Mouse (Mus musculus) hindbrain, embryonic 13.5 days (tissue): ENCODE measurements at regions not wholly inside any gene's neighbourhood (a gene's known extent, or its start where the extent isn't known, plus 50 kb on each side); places are given as distances from the start of the nearest gene placed in this dataset.
A peak's percentile ranks its signal among the peaks of the same experiment; 100 is the strongest.

Experiments
- ATAC-seq: fragments of 200-750 bp; cut with Nextera tagmentation; 2 replicates; pipeline ENCODE4 v1.8.0; 2017; ENCODE audit warnings: moderate TSS enrichment; ENCODE audit not compliant: low FRiP score
- H3K27ac ChIP-seq: fragments of 300-500 bp; sonication (generic); 2 replicates; pipeline ENCODE4 v1.5.1; 2015; ENCODE audit warnings: inconsistent platforms, mild to moderate bottlenecking, moderate library complexity
- H3K27me3 ChIP-seq: fragments of 300-500 bp; sonication (generic); 2 replicates; pipeline ENCODE4 v1.6.1; 2015; ENCODE audit warnings: mild to moderate bottlenecking, inconsistent platforms
- H3K36me3 ChIP-seq: fragments of 300-500 bp; sonication (generic); 2 replicates; pipeline ENCODE4 v1.6.1; 2015; ENCODE audit warnings: mild to moderate bottlenecking, inconsistent platforms
- H3K4me1 ChIP-seq: fragments of 300-500 bp; sonication (generic); replicated peaks from 2 replicates; pipeline ENCODE4 v1.6.1; 2015; ENCODE audit warnings: inconsistent platforms
- H3K4me2 ChIP-seq: fragments of 300-500 bp; sonication (generic); 2 replicates; pipeline ENCODE4 v1.6.1; 2015; ENCODE audit warnings: inconsistent platforms, mild to moderate bottlenecking, moderate library complexity
- H3K4me3 ChIP-seq: fragments of 300-500 bp; sonication (generic); 2 replicates; pipeline ENCODE4 v1.5.1; 2015; ENCODE audit warnings: mild to moderate bottlenecking, inconsistent platforms
- H3K9ac ChIP-seq: fragments of 300-500 bp; sonication (generic); 2 replicates; pipeline ENCODE4 v1.6.1; 2015; ENCODE audit warnings: mild to moderate bottlenecking, inconsistent platforms
- H3K9me3 ChIP-seq: fragments of 300-500 bp; sonication (generic); 2 replicates; pipeline ENCODE4 v1.6.1; 2016; ENCODE audit warnings: inconsistent platforms
- WGBS: fragments of 180-500 bp; shearing (Covaris S2); methylation state at CpG from one replicate; pipeline ENCODE4 v1.1.7; 2015; 5-methylcytosine and 5-hydroxymethylcytosine counted together

GRCm38 (mm10) chr4:79530968-79531620 is 1302.8 kb upstream of the Tyrp1 start:
- no peak for ATAC-seq
- Histone ChIP-seq H3K36me3 (no peaks in the 10 kb centered on the region), H3K27me3 (no peaks in the 10 kb centered on the region), H3K27ac (peak overlapping the region; percentile 30; the same call in 1 of the 2 replicates), H3K9me3 (no peaks in the 10 kb centered on the region), H3K4me1 (peaks cover 3% of the 10 kb centered on the region; the same call in 1 of the 2 replicates), H3K9ac (no peak overlapping the region), H3K4me3 (no peak overlapping the region), H3K4me2 (no peak overlapping the region)
- whole genome bisulfite sequencing: 65% methylated on average over 6 of the region's 6 CpGs

- no peak; the same call in 1 of the 2 replicates for ATAC-seq
- Histone ChIP-seq H3K36me3 (no peaks in the 10 kb centered on the region), H3K9ac (no peak overlapping the region), H3K27me3 (no peaks in the 10 kb centered on the region), H3K27ac (peak overlapping the region; percentile 66; the same call in 1 of the 2 replicates), H3K4me2 (no peak overlapping the region), H3K9me3 (no peaks in the 10 kb centered on the region), H3K4me3 (no peak overlapping the region), H3K4me1 (peaks cover 3% of the 10 kb centered on the region; the same call in 1 of the 2 replicates)
- 55% methylated on average over 2 of the region's 2 CpGs for WGBS
Observed at GRCm38 (mm10) chr4:79531769-79532168, 1302.2 kb upstream of the Tyrp1 start.

- Histone ChIP-seq H3K27ac (peak overlapping the region; percentile 66), H3K27me3 (no peaks in the 10 kb centered on the region), H3K9ac (0 out of 2 replicates have a peak overlapping the region, but pooled peaks have one; percentile 14), H3K4me1 (peaks cover 3% of the 10 kb centered on the region; the same call in 1 of the 2 replicates), H3K4me3 (no peak overlapping the region), H3K36me3 (no peaks in the 10 kb centered on the region), H3K4me2 (no peak overlapping the region), H3K9me3 (no peaks in the 10 kb centered on the region)
- ATAC-seq: peak; percentile 89
- WGBS: 44% methylated on average over 3 of the region's 3 CpGs
Observed at GRCm38 (mm10) chr4:79532420-79533066, 1301.4 kb upstream of the Tyrp1 start.

GRCm38 (mm10) chr4:79545461-79545860 is 1288.5 kb upstream of the Tyrp1 start:
- Histone ChIP-seq H3K9ac (no peak overlapping the region), H3K4me3 (no peak overlapping the region), H3K9me3 (no peaks in the 10 kb centered on the region), H3K27me3 (no peaks in the 10 kb centered on the region), H3K4me2 (no peak overlapping the region), H3K4me1 (no peaks in the 10 kb centered on the region), H3K27ac (no peak overlapping the region), H3K36me3 (no peaks in the 10 kb centered on the region)
- no peak for ATAC-seq
- WGBS: 80% methylated on average over 4 of the region's 4 CpGs
